Mouse (Mus musculus): Measurements from ENCODE around the gene Fam192a.

GRCm38 (mm10) chr8:94552696-94553095, 49.1 kb downstream of the Fam192a start:
- TF ChIP-seq ZC3H11A (IDR thresholded peaks at IDR 0.05; ENCODE audit: borderline replicate concordance, low read depth, low read length) (no peak), MAFK (IDR thresholded peaks at IDR 0.05; ENCODE audit: insufficient read depth, low read depth, low read length) (no peak), ZNF384 (IDR thresholded peaks at IDR 0.05; ENCODE audit: low read depth, low read length) (no peak), CHD2 (IDR thresholded peaks at IDR 0.05; ENCODE audit: low read depth, low read length) (no peak)

Measured in ES-E14 (cell line).